Mouse (Mus musculus) midbrain, postnatal 0 days (tissue): Measurements from ENCODE around the gene Cep63. TPM values are rescaled to one million over a fixed set of nuclear protein-coding genes. Genes with fewer than 3 reads are reported as not detected.

Experiments used
- ATAC-seq: fragments of 200-750 bp; cut with Nextera tagmentation; 2 replicates; pipeline ENCODE4 v1.8.0; 2017; ENCODE audit warnings: moderate number of reproducible peaks, mild to moderate bottlenecking, moderate TSS enrichment, moderate library complexity; ENCODE audit not compliant: low FRiP score
- DNase-seq: peaks from one replicate; pipeline ENCODE4 v3.0.0-alpha.2; 2015; ENCODE audit warnings: low spot score
- H3K27ac ChIP-seq: fragments of 300-500 bp; sonication (generic); 2 replicates; pipeline ENCODE4 v1.5.1; 2014; ENCODE audit warnings: low read depth, mild to moderate bottlenecking, low read length, mixed read lengths
- H3K27me3 ChIP-seq: fragments of 300-500 bp; sonication (generic); 2 replicates; pipeline ENCODE4 v1.6.1; 2014; ENCODE audit warnings: low read length, control low read depth, mixed read lengths; ENCODE audit not compliant: insufficient read depth
- H3K36me3 ChIP-seq: fragments of 300-500 bp; sonication (generic); 2 replicates; pipeline ENCODE4 v1.6.1; 2014; ENCODE audit warnings: low read length, control low read depth, mixed read lengths; ENCODE audit not compliant: insufficient read depth
- H3K4me1 ChIP-seq: fragments of 300-500 bp; sonication (generic); 2 replicates; pipeline ENCODE4 v1.6.1; 2014; ENCODE audit warnings: mild to moderate bottlenecking, control low read depth, antibody characterized with exemption, low read length, mixed read lengths; ENCODE audit not compliant: insufficient read depth
- H3K4me2 ChIP-seq: fragments of 300-500 bp; sonication (generic); 2 replicates; pipeline ENCODE4 v1.6.1; 2014; ENCODE audit warnings: low read depth, mild to moderate bottlenecking, low read length, mixed read lengths; ENCODE audit not compliant: poor library complexity, severe bottlenecking
- H3K4me3 ChIP-seq: fragments of 300-500 bp; sonication (generic); 2 replicates; pipeline ENCODE4 v1.5.1; 2014; ENCODE audit warnings: low read depth, mild to moderate bottlenecking, low read length, moderate library complexity
- H3K9ac ChIP-seq: fragments of 300-500 bp; sonication (generic); replicated peaks from 2 replicates; pipeline ENCODE4 v1.6.1; 2014; ENCODE audit warnings: mild to moderate bottlenecking, low read length, moderate library complexity, mixed read lengths; ENCODE audit not compliant: poor library complexity, severe bottlenecking
- H3K9me3 ChIP-seq: fragments of 300-500 bp; sonication (generic); 2 replicates; pipeline ENCODE4 v1.6.1; 2016; ENCODE audit warnings: low read length, control low read depth
- CTCF ChIP-seq: IDR thresholded peaks from 2 replicates; pipeline ENCODE4 v1.5.1; 2016; ENCODE audit warnings: antibody characterized with exemption, mild to moderate bottlenecking
- WGBS: fragments of 180-500 bp; shearing (Covaris S2); extraction: QIAGEN DNeasy Blood & Tissue Kit; methylation state at CpG from one replicate; pipeline ENCODE4 v1.1.7; 2014; 5-methylcytosine and 5-hydroxymethylcytosine counted together
- polyA plus RNA-seq: library from polyadenylated mRNA; unstranded; fragments of >200 nt; fragmentation: Nextera tagmentation; extraction: Ambion mirVana; gene quantifications from 2 replicates; pipeline ENCODE4 v1.2.1, GENCODE M21; 2015
- total RNA-seq: library from RNA; depleted of rRNA; stranded (reverse); fragments of >200 nt; gene quantifications from 2 replicates; pipeline ENCODE4 v1.2.3, GENCODE M21; 2014

Gene Cep63
- total and polyA plus RNA-seq, 2 experiments from 2014 or later, result 11.9 to 38.3 TPM

GRCm38 (mm10) chr9:102656355-102657095, 30.2 kb upstream of the Cep63 start:
- Histone ChIP-seq H3K27me3 (no peaks in the 10 kb centered on the region), H3K4me1 (no peaks in the 10 kb centered on the region), H3K36me3 (no peaks in the 10 kb centered on the region), H3K27ac (no peak overlapping the region), H3K9ac (no peak overlapping the region), H3K4me2 (no peak overlapping the region), H3K9me3 (no peaks in the 10 kb centered on the region), H3K4me3 (no peak overlapping the region)
- no peak for DNase-seq
- 84% methylated on average over 8 of the region's 8 CpGs for WGBS
- ATAC-seq, result no peak
- TF ChIP-seq CTCF, result no peak

GRCm38 (mm10) chr9:102651199-102651720, 24.9 kb upstream of the Cep63 start:
- Histone ChIP-seq H3K4me1 (0 out of 2 replicates have a peak, but pooled peaks cover 7% of the 10 kb centered on the region), H3K9ac (no peak overlapping the region), H3K4me3 (no peak overlapping the region), H3K9me3 (no peaks in the 10 kb centered on the region), H3K27ac (no peak overlapping the region), H3K27me3 (no peaks in the 10 kb centered on the region), H3K36me3 (no peaks in the 10 kb centered on the region), H3K4me2 (no peak overlapping the region)
- DNase-seq (no peak), ATAC-seq (no peak)
- WGBS, result 52% methylated on average over 6 of the region's 6 CpGs
- TF ChIP-seq CTCF, result no peak

GRCm38 (mm10) chr9:102650637-102651036, 24.3 kb upstream of the Cep63 start:
- no peak overlapping the region for H3K9ac ChIP-seq
- DNase-seq (no peak), ATAC-seq (no peak)
- TF ChIP-seq CTCF, result no peak
- 20% methylated on average over 7 of the region's 7 CpGs for whole genome bisulfite sequencing
- H3K27me3 ChIP-seq, result no peaks in the 10 kb centered on the region
- H3K9me3 ChIP-seq, result no peaks in the 10 kb centered on the region
- H3K4me2 ChIP-seq, result no peak overlapping the region
- H3K27ac ChIP-seq, result no peak overlapping the region
- H3K4me3 ChIP-seq, result no peak overlapping the region
- 0 out of 2 replicates have a peak, but pooled peaks cover 7% of the 10 kb centered on the region for H3K4me1 ChIP-seq
- H3K36me3 ChIP-seq, result no peaks in the 10 kb centered on the region

GRCm38 (mm10) chr9:102649917-102650527, 23.7 kb upstream of the Cep63 start:
- WGBS, result 17% methylated on average over 17 of the region's 17 CpGs
- no peaks in the 10 kb centered on the region for H3K36me3 ChIP-seq
- H3K27ac ChIP-seq, result peak overlapping the region; percentile 55
- ATAC-seq, result no peak
- DNase-seq, result peak; percentile 72
- H3K4me1 ChIP-seq, result 0 out of 2 replicates have a peak, but pooled peaks cover 7% of the 10 kb centered on the region
- H3K9me3 ChIP-seq, result no peaks in the 10 kb centered on the region
- no peak overlapping the region; the same call in 1 of the 2 replicates for H3K9ac ChIP-seq
- no peaks in the 10 kb centered on the region for H3K27me3 ChIP-seq
- no peak for TF ChIP-seq CTCF
- H3K4me3 ChIP-seq, result no peak overlapping the region
- 0 out of 2 replicates have a peak overlapping the region, but pooled peaks have one; percentile 24 for H3K4me2 ChIP-seq

GRCm38 (mm10) chr9:102647010-102647409, 20.7 kb upstream of the Cep63 start:
- Histone ChIP-seq H3K9me3 (no peaks in the 10 kb centered on the region), H3K27me3 (no peaks in the 10 kb centered on the region), H3K4me1 (peaks cover 16% of the 10 kb centered on the region), H3K4me3 (no peak overlapping the region), H3K36me3 (no peaks in the 10 kb centered on the region), H3K4me2 (no peak overlapping the region), H3K27ac (no peak overlapping the region), H3K9ac (no peak overlapping the region)
- ATAC-seq, result no peak
- no peak for TF ChIP-seq CTCF
- 88% methylated on average over 6 of the region's 6 CpGs for WGBS
- no peak for DNase-seq
